Mouse (Mus musculus): ENCODE measurements around the gene Eif2ak3.

The Eif2ak3 gene

DNA sequence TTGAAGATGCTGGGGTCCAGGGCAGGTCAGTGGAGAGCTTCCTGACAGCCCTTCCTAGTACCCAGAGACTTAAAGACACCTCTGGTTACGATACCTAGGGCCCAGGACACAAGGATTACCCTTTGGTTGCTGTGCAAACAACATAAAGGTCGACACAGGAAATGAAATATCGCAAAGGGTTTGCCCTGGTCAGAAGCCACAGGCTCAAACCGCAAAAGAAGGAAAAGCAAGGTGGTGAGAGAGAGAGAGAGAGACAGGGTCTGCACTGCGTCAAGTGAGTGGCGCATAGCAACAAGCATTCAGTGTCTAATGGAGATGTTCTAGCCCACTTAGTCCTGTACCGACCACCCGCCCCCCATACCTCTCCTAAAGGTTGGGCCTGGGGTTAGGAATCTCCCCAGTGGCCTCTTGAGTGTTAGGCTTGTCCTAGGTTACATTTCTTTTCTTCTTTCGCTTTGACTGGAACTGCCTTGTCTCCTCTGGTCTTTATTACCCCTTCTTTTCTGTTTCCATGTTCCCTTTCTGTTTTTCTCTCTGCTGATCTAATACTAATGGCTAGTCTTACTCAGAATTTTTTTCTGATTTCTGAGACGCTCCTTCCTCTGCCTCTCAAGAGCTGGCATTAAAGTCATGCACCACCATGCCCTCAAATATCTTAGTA is 13.0 kb upstream of the Eif2ak3 start:
- DNase-seq, result no peak

DNA sequence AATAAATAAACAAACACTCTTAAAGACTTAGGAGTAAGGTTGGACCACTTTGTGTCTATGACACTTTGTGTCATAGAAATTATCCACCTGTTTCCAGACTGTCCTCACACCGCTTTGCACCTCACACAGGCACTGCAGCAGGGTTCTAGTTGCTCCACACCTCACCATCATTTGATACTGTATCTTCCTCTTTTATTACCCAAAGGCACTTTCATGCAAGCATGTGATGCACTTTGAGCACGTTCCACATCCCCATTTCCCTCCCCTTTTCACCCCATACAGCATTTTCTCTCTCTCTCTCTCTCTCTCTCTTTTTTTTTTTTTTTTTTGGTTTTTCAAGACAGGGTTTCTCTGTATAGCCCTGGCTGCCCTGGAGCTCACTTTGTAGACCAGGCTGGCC is 7.0 kb upstream of the Eif2ak3 start:
- no peak for DNase-seq

DNA sequence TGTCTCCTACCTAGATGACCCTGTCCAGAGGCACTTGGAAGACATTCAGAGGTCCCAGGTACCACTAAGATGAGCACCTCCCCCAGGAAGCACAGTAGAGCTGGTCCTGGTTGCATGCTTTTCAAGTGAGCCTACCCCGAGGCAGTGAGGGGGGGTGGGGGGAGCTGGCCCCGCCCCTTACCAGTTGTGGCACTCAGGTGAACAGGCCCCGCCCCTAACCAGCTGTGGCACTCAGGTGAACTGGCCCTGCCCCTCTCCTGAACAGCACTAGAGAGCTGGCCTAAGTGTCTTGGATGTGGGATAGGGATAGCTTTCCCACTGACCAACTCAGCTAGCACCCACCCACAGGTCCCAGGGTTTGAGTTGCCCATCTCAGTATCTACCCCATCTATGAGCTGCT is 5.8 kb upstream of the Eif2ak3 start:
- DNase-seq, result no peak

DNA sequence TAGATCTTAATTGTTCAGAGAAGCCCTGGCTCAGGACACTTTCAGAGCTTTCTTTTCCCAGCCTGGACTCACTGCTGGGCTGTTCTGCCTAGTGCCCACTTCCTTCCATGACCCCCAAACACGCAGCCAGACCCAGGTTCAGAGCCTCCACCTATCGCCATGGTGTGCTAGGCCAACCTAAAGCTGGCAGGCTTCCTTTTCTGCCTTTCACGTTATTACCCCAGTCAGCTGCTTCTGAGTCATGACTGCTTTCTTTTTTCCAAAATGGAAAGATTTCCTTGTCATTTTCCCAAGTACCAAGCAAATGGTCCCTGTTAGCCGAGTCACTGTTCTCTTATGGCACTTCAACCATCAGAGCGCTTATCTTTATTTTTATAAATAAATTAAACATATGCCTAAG is 4.0 kb upstream of the Eif2ak3 start:
- DNase-seq, result no peak

DNA sequence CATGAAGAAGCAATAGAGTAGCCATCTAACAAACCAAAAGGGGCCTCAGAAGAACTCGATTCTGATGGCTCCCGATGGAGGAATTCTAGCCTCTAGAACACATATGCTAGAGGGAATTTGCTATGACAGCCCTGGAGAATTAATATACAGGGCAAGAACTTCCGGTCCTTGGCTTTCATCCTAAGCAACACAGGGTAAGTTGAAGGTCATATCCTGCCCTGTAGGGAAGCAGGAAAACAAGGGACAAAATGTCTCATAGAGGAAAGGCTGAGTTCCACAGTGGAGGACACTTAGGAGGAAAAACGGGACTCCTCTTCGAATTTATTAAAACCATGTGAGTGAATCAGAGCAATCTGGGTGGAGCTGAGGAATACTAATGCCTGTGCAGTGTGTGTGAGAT is 1.3 kb upstream of the Eif2ak3 start:
- DNase-seq, result no peak

DNA sequence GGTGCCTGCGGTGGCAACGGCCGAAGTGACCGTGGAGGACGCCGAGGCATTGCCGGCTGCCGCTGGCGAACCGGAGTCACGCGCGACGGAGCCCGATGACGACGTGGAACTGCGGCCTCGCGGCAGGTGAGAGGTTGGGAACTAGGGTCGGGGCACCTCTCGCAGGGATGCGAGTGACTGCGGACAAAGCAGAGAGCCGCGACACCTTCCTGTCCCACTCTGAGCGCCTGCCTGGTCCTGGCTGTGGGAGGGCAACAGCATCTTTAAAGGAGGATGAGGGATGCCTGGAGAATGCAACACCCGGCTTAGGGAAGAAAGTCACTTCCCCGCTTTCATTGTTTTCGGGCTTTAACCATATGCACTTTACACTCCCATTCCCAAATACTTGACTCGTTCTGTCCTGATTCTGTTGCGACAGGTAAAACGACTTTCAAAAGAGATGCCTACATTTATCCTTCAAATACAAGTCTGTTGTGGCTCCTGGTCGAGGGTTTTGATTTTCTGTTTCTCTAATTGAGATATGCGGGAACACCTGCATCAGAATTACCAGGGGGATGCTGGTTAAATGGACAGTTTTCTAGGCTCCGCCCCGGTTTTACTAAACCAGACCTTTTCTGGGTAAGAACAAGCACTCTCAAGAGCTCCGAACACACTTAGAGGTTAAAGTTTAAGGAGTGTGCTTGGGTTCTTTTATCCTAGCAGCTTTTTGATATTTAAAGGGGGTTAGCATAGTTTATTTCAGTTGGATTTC is 756 bp downstream of the Eif2ak3 start:
- DNase-seq, result peak; percentile 26

DNA sequence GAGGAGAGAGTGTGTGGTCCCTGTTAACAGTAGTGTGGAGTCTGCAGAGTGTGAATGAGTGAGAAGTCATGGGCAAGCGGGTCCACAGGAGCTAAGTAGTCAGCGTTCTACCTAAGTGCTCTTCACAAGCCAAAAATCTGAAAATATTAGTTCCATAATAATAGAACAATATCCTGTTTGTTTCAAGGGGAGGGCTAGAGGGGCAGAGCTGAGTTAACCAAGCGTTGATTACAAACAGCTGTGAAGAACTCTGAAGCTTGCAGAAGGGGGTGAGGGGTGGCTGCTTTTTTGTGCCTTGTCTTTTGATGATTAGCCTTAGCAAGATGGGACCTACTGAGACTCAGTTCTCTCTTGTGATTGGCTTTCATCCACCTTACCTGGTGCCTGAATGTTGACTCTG is 3.1 kb downstream of the Eif2ak3 start:
- no peak for DNase-seq

DNA sequence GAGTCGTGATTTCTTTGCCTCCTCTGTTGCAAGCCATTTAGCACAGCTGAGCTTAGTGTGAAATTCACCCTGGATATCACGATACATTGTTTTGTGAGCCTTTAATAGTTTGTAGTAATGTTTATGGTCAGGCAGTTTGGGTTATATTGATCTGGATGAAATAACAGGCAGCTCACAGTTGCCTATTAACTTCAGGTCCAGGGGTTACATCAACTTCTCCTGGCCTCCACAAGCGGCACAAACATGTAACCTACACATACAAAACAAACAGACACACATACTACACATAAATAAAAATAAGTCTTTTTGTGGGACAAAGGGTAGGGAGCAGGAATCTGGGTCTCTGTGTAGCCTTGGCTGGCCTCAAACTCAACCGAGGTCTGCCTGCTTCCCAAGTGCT is 9.1 kb downstream of the Eif2ak3 start:
- DNase-seq, result no peak

DNA sequence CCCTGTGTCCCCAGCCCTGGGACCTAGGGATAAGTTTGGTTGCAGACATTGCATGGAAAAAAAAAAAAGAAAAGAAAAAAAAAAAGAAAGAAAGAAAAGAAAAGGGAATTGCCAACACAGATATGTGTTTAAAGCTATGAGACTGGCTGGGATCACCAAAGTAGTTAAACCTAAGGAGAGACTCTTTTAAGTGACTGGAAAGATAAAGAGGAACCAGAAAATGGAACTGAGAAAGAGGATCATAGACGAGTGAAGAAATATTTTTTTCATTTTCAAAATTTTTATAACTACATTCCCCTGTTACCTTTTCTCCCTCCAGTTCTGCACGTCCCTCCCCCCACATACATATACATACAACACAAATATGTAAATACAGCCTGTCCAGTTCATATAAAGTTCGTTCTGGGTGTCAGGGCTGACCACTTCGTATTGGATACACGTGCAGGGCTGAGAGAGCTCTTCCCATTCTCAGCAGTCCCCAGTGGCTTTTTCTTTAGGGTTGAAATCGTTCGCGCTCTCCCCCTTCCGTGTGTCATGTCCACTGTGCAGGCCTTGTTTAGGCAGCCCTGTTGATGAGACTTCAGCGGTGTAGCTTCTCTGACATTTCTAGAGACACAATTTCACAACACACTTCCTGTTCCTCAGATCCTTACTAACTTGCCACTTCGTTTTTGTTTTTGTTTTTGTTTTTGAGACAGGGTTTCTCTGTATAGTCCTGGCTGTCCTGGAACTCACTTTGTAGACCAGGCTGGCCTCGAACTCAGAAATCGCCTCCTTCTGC is 11.4 kb downstream of the Eif2ak3 start:
- DNase-seq, result no peak

DNA sequence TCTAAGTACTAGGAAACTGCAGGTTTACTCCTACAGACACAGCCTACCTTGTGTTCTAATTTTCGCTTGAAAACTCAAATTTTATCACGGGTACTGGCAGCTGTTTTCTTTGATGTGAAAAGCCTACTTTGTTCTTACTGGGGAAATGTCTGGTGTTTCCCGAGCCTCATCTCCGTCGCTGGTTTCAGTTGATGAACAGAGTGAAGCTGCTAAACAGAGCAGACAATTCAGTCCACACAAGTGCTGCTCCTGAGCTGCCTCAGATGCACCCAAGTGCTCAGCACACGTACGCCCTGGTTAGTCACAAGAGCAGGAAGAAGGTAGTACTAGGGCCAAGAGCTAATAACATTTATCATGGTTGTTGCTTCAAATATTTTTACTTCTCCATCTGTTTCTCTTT is 18.4 kb downstream of the Eif2ak3 start:
- DNase-seq, result no peak

DNA sequence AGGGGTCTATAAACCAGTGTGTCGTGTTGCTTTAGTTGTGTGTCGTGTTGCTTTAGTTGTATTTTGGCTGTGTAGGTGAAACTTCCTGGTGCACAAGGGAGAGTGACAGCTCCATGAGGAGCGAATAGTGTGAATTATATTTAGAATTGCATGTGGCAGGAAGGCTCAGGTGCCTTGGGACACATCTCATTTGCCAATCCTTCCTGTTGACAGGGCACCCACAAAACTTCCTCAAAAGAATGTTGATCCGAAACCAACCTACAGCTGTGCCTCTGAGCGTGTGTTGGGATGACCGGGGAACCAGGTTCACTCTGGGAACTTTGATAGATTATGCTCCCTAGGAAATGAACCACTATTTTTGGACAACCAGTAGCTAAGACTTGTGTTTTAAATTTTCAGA is 20.0 kb downstream of the Eif2ak3 start:
- no peak for DNase-seq

DNA sequence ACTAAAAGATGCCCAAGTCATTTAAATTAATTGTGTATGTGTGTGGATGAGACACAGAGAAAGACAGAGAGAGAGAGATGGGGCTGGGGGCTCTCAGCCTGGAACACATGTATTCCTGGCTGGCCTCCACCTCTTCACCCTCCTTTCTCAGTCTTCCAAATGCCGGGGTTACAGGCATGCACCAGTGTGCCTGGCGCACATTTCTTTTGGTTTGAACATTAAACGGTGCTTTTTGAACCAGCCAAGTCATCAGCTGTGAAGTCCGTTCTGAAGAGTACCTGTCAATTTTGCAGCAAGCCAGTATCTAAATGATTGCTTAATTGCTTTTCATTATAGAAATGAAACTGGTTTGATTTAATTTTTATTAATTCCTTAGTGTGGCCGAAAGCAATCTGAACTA is 22.4 kb downstream of the Eif2ak3 start:
- DNase-seq, result peak; percentile 60

DNA sequence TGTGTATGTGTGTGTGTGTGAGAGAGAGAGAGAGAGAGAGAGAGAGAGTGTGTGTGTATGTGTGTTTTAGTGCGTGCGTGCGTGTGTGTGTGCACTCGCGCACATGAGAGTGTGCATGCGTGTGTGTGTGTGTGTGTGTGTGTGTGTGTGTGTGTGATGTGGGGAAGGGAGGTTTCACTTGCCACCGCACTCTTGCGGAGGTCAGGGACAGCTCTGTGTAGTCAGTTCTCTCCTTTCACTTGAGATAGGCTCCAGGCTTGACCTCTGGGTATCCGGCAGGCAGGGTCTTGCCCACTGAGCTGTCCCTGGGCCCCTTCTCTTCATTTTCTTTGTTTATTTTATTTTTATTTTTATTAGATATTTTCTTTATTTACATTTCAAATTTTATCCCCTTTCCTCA is 23.0 kb downstream of the Eif2ak3 start:
- DNase-seq, result no peak

DNA sequence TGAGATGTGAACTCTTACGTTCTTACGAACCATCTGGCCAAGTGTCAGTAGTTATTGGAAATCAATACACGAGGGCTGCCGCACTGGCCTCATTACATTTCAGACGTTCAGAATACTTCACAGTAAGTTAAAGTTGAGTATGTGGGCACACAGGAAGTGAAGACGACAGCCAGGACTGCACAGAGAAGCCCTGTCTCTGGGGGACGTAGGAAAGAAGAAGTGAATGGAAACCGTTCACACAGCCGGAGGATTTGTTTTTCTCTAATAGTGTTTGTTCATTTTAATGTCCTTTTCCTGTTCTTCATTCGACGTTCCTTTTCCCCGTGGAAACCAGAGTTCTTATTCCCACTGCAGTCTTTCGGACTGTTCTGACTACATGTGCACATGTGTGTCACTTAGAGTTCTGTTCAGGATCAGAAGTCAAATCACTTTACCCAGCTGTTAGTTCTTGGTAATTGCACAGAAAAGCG is 27.2 kb downstream of the Eif2ak3 start:
- DNase-seq, result no peak

DNA sequence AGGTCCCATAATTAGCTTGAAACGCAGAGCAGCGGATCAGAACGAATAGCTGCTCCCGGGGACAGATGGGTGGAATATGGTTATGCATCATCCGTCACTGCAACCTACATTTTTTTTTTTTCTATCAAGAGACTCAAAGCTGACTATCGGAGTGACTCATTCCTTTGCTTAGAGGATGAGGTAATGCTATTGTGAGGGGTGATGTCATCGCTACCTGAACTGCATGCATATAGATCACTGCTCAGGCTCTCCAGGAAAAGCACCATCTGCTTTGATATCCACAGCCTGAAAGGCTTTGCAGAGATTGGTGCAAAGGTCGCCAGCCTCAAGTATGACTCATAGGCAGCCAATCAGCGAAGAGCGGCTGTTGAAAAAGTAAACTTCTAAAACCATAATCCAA is 27.8 kb downstream of the Eif2ak3 start:
- no peak for DNase-seq

DNA sequence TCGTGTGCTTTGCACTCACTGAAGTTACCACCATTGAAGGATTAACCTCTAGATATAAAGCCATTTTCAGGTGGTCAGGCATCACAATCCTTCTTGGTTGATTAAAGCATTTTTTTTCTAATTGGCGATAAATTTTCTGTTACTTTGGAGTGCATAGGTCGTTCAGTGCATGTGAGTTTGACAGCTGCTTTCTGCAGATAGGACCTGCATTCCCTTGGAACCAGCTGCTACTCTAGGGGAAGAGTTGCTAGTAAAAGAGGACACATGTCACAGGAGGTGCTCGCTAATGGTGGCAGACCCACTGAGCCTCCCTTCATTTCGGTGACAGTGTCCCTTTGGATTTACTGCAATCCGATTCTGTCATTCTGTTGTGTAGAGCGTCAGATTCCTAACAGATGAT is 28.3 kb downstream of the Eif2ak3 start:
- no peak for DNase-seq

DNA sequence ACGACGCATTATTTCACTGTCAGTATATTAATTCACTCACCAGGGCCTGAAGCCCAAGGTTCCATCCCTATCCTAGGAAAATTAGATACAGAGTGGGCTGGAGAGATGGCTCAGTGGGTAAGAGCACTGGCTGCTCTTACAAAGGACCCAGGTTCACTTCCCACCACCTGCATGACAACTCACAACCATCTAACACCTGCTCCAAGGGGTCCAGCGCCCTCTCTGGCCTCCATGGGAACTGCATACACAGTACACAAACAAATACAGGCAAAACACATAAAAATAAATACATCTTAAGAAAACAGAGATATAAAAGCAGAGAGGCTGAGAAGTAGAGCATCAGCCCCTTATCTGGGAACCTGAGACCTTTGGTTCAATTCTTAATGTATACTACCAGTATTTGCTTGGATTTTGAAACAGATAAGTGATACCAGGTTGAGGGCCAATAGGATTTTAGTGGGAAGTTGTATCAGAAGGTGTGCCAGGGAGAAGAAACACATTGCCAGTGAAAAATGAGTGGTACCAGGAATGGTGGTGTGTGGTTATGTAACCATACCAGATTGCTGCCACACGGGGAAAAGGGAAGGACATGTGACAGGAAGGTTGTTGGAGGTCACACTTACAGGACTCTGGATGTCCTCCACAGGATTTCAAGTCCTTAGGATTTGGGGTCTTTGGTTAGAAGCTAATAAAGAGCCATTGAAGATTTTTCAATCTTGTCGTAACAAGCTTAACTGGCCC is 29.9 kb downstream of the Eif2ak3 start:
- peak; percentile 34 for DNase-seq

DNA sequence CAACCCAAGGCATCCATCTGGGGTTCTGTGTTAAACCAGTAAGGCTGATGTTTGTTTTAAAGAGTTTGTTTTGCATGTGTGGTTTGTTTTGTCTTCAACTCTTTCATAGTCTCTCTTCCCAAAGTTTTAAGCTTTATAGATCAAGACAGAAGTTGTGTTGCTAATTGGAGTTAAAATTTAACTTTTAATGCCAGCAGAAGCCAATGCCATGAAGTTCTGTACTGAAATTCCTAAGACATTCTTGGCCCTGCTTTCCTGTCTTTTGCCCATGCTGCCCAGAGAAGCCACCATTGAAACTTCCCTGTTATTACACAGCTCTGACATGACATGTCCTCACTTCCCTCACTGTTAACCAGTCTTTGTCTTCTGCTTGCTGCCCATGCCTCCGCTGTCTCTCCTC is 30.7 kb downstream of the Eif2ak3 start:
- no peak for DNase-seq

DNA sequence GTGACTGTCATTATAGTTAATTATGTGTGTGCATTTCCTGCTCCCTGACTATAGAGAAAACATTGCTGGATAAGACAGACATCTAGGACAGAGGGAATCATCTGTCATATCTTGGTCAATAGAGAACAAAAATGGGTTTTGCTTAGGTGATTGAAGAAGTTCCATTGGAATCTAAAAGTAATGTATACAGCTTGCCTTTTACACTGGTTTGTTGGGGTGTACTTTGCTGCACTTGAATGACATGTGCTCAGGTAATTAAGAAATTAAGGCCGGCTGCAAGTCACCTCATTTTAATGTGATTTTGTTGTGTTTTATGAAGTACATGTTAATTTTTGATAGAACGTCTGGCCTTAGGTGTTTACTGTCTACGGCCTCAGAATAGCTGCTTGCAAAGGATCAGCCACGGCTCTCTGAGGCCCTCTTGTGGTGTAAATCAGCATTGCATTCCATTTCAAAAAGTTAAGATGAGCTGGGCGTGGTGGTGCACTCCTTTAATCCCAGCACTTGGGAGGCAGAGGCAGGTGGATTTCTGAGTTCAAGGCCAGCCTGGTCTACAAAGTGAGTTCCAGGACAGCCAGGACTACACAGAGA is 36.5 kb downstream of the Eif2ak3 start:
- peak; percentile 66 for DNase-seq

DNA sequence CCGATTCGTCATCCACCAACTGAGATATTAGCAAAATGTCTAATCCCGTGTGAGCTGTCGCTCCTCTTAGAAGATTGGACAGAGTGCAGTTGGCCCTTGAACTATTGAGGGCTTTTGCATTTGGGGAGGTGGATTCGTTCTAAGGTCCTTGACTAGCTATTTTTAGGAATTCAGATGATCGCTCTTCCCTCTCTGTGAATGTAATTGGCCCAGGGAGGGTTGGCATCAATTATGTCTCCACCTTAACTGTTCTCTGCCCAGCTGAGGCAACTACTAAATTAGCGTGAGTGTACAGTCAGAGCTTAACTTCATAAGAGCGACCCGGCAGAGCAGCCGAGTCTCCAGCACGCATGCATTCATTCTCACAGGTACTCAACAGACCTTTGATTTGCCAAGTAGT is 43.7 kb downstream of the Eif2ak3 start:
- DNase-seq, result no peak

DNA sequence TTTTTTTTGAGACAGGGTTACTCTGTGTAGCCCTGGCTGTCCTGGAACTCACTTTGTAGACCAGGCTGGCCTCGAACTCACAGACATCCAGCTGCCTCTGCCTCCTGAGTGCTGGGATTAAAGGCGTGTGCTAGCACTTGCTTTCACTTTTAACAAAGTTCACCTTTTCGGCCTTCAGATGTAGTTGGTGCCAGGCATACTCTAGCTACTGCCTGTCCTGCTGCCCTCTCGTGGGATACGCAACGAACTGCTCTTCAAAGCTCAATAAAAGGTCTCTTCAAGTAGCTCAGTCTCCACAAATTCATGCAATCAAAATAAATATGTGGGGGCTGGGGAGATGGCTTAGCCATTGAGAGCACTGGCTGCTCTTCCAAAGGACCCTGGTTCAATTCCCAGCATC is 53.9 kb downstream of the Eif2ak3 start:
- DNase-seq, result no peak

DNA sequence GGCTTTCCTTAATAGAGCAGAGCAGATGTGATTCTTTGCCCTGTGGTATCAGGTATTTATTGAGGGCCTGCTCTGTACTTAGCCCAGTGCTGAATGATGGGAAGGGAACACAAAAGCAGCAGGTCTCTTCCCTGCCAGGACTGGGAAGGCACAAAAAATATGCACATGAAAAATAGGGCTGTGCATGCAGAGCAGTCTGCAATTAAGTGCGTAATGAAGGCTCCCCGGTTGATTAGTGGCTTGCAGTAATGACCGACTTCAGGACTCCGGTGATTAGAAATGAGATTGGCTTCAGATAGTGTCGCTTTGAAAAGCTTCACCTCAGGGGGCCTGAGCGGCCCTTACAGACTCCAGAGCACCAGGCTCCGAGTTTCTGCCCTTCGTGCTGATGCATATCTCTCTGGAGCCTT is 55.3 kb downstream of the Eif2ak3 start:
- no peak for DNase-seq

DNA sequence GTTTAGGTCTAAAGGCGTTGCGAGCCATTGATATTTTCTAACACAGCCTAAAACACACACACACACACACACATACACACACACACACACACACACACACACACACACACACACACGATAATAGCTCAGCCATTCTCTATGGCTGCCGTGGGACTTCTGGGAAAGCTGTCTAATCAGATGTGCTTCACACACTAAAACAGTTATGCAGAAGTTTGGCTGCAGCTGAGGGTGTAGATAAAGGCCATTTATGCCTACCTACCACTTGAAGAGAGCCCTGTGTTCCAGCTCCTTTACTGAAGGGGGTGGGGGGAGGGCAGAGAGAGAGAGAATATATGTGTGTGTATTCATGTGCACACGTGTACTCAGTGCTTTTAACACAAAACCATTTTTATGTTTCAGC is 59.4 kb downstream of the Eif2ak3 start:
- no peak for DNase-seq
